Comparison of ENCODE assay signal across 8 mouse cellular contexts in the genomic region with DNA sequence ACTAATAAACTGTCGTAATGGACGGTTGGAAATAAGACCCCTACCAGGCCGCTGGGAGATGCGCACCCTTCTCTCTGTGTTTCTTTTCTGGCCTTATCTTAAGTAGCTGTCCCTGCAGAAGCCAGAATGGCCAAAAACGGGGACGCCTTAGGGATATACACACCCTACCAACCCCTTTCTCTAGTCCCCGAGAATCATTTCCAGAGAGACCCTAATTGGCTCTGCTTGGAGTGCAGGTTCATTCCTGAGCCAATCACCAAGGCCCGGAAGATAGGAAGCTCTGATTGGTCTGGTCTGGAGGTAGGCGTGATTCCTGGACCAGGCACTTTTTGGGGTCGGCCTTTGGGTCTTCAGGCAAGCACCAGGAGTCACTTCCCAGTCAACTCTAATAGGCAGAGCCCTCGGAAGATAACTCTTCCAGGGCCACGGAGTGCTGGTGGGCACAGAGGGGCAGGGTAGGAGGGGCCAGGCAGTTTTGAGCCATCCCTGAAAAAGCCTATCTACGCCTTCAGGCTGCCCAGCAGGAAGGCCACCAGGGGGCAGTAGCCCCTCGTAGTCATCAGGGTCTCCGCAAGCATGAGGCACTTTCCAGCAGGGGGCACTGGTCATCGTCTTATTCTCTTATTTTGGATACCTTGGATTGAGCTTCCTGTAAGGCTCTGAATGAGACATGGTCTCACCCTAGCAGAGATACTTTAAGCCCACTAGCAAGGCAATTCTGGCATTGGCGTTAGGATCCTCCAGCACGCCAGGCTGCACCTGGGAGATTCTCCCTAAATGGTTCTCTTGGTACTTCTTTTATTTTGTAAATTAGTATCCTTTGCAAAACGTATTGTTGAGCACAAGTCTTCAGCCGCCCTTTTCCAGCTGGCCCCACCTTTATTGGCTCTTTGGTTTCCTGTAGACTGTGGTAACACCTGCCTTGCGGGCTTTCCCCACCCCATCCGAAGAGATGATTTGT. TPM values are rescaled to one million over a fixed set of nuclear protein-coding genes. Genes with fewer than 3 reads are reported as not detected.
DNase-seq lines count a peak whose midpoint lies in the region; ATAC-seq lines count a peak whose summit lies in the region.

No protein-coding gene starts in this region.

- peak overlapping the region; percentile 70 for H3K4me2 ChIP-seq in heart, embryonic 12.5 days
- peak overlapping the region; percentile 78 for H3K4me2 ChIP-seq in kidney, embryonic 16.5 days (replicated peaks; ENCODE audit: low read depth, low read length)

- H3K4me1 ChIP-seq in erythroblast, embryonic 14.5 days (ENCODE audit: control insufficient read depth): peaks cover 34% of the 10 kb centered on the region
- peaks cover 16% of the 10 kb centered on the region for H3K4me1 ChIP-seq in heart, embryonic 12.5 days (replicated peaks)
- H3K4me1 ChIP-seq in kidney, embryonic 16.5 days (ENCODE audit: insufficient read depth, low read length): 0 out of 2 replicates have a peak, but pooled peaks cover 5% of the 10 kb centered on the region

- peaks cover 6% of the 10 kb centered on the region for H3K27me3 ChIP-seq in erythroblast, embryonic 14.5 days (ENCODE audit: control insufficient read depth)
- 0 out of 2 replicates have a peak, but pooled peaks cover under 1% of the 10 kb centered on the region for H3K27me3 ChIP-seq in heart, embryonic 12.5 days (replicated peaks)
- no peaks in the 10 kb centered on the region for H3K27me3 ChIP-seq in kidney, embryonic 16.5 days (ENCODE audit: insufficient read depth, low read length)

- H3K9ac ChIP-seq in heart, embryonic 12.5 days: peak overlapping the region; percentile 40; the same call in 1 of the 2 replicates
- H3K9ac ChIP-seq in kidney, embryonic 16.5 days (replicated peaks; ENCODE audit: low read length): peak overlapping the region; percentile 74

- peak overlapping the region; percentile 61 for H3K4me3 ChIP-seq in erythroblast, embryonic 14.5 days (replicated peaks)
- H3K4me3 ChIP-seq in heart, embryonic 12.5 days: peak overlapping the region; percentile 48
- H3K4me3 ChIP-seq in kidney, embryonic 16.5 days (ENCODE audit: low read length): peak overlapping the region; percentile 60

- peaks cover 6% of the 10 kb centered on the region for H3K9me3 ChIP-seq in erythroblast, embryonic 14.5 days (ENCODE audit: control insufficient read depth, low read length)
- no peaks in the 10 kb centered on the region for H3K9me3 ChIP-seq in heart, embryonic 12.5 days (replicated peaks)
- H3K9me3 ChIP-seq in kidney, embryonic 16.5 days (ENCODE audit: low read length): no peaks in the 10 kb centered on the region

- peaks cover 7% of the 10 kb centered on the region for H3K36me3 ChIP-seq in erythroblast, embryonic 14.5 days (ENCODE audit: control insufficient read depth)
- no peaks in the 10 kb centered on the region for H3K36me3 ChIP-seq in heart, embryonic 12.5 days
- H3K36me3 ChIP-seq in kidney, embryonic 16.5 days (ENCODE audit: insufficient read depth, low read length): no peaks in the 10 kb centered on the region

- H3K27ac ChIP-seq in heart, embryonic 12.5 days (ENCODE audit: poor library complexity, severe bottlenecking): no peak overlapping the region
- peak overlapping the region; percentile 65 for H3K27ac ChIP-seq in kidney, embryonic 16.5 days (ENCODE audit: low read length)

- WGBS in heart, embryonic 12.5 days: 9% methylated on average over 22 of the region's 22 CpGs
- WGBS in kidney, embryonic 16.5 days: 6% methylated on average over 22 of the region's 22 CpGs

- DNase-seq in CD4-positive helper T cell, adult 2 months (ENCODE audit: low read depth, low spot score): peak; percentile 91
- DNase-seq in brain, embryonic 18.5 days (ENCODE audit: low read depth, low spot score): peak; percentile 93
- DNase-seq in liver: peak; percentile 92
- DNase-seq in monocyte, adult 2 months (ENCODE audit: low read depth in 1 of 2, low spot score in 2 of 2): peak; percentile 74 to 87
- peak; percentile 76 to 90 for DNase-seq in spleen, postnatal 14 days (ENCODE audit: low spot score in 2 of 2)

- ATAC-seq in heart, embryonic 12.5 days (ENCODE audit: insufficient number of reproducible peaks, low FRiP score): peak; percentile 92
- ATAC-seq in kidney, embryonic 16.5 days (ENCODE audit: low FRiP score, low TSS enrichment): peak; percentile 96

RNA-seq across cellular contexts. Expression of a gene that starts 9.1 kb away (rescaled TPM):
- polyA plus RNA-seq in erythroblast, embryonic 14.5 days (2012): 1.1 and 1.5 TPM in 2 replicates
- 9.8 and 10.4 TPM in 2 replicates for polyA plus RNA-seq in heart, embryonic 12.5 days (2016; fragmentation: Nextera tagmentation; extraction: Ambion mirVana)
- polyA plus RNA-seq in kidney, embryonic 16.5 days (2015; fragmentation: Nextera tagmentation; extraction: Ambion mirVana): 11.8 TPM in 2 replicates

RNA-seq across cellular contexts. Expression of a gene that starts 56.9 kb away (rescaled TPM):
- 7.1 and 7.5 TPM in 2 replicates for polyA plus RNA-seq in erythroblast, embryonic 14.5 days (2012)
- 33.7 and 35.8 TPM in 2 replicates for polyA plus RNA-seq in heart, embryonic 12.5 days (2016; fragmentation: Nextera tagmentation; extraction: Ambion mirVana)
- 57.6 and 59.2 TPM in 2 replicates for polyA plus RNA-seq in kidney, embryonic 16.5 days (2015; fragmentation: Nextera tagmentation; extraction: Ambion mirVana)
